Mouse (Mus musculus) testis, adult 2 months (tissue): ENCODE measurements around the gene Lpcat1.

Source experiments
- CTCF ChIP-seq: fragments of 200-500 bp; IDR thresholded peaks from 2 replicates; pipeline ENCODE4 v1.5.1; 2012; ENCODE audit warnings: low read depth, mild to moderate bottlenecking, inconsistent platforms, low read length, moderate library complexity; ENCODE audit not compliant: control insufficient read depth, insufficient read depth, insufficient replicate concordance
- POLR2A ChIP-seq: fragments of 200-500 bp; IDR thresholded peaks from 2 replicates; pipeline ENCODE4 v1.6.1; 2012; ENCODE audit warnings: low read depth, mild to moderate bottlenecking, inconsistent platforms, low read length, moderate library complexity; ENCODE audit not compliant: control insufficient read depth

- TF ChIP-seq POLR2A (no peak), CTCF (no peak)
Observed at GRCm38 (mm10) chr13:73496137-73496536, 29.1 kb downstream of the Lpcat1 start.
